Mouse (Mus musculus) stomach, postnatal 0 days (tissue): ENCODE data around the gene Akap6.

ENCODE experiments used
- CTCF ChIP-seq: IDR thresholded peaks from 2 replicates; pipeline ENCODE4 v1.5.1; 2016; ENCODE audit warnings: antibody characterized with exemption, low read depth, mild to moderate bottlenecking, moderate library complexity
- EP300 ChIP-seq: optimal IDR thresholded peaks from 2 replicates; pipeline ENCODE3; 2016; ENCODE audit warnings: antibody characterized with exemption

DNA sequence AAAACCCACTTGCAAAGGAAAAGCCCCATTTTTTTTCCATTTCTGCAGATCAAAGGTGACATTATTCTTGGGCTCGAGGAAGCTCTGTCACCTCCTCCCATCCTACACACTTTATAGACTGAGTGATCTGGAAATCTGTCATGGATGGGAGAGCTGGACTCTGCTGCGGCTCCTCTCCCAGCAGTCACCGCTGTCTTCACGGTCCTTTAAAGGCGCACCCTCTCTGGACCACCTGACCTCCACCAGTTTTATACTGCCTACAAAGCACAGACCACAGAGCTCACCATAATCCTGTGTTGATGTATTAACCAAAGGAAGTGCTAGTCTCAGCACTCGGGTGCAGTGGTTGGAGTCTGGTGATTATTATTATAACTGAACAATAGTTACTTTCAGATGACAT lies 330.7 kb downstream of the Akap6 start:
- no peak for TF ChIP-seq CTCF
- TF ChIP-seq EP300 = no peak
